7 mouse cellular contexts compared by ENCODE assay signal in genomic region chr7:132859042-132859958, GRCm38 (mm10). TPM values are rescaled to one million over a fixed set of nuclear protein-coding genes. Genes with fewer than 3 reads are reported as not detected.
DNase-seq lines count a peak whose midpoint lies in the region; ATAC-seq lines count a peak whose summit lies in the region.

TSS of gene Abraxas2 (plus strand) at chr7:132859225.

- H3K4me2 ChIP-seq in embryonic facial prominence, embryonic 12.5 days (replicated peaks) = peak within 1 kb of the TSS; percentile 72
- H3K4me2 ChIP-seq in limb, embryonic 11.5 days (ENCODE audit: low read depth, severe bottlenecking) = peak within 1 kb of the TSS; percentile 67
- H3K4me2 ChIP-seq in midbrain, embryonic 14.5 days (ENCODE audit: low read length) = peak within 1 kb of the TSS; percentile 81

- no peaks in the 10 kb centered on the region for H3K36me3 ChIP-seq in embryonic facial prominence, embryonic 12.5 days
- no peaks in the 10 kb centered on the region for H3K36me3 ChIP-seq in limb, embryonic 11.5 days (ENCODE audit: control insufficient read depth, insufficient read depth, low read length)
- H3K36me3 ChIP-seq in midbrain, embryonic 14.5 days (ENCODE audit: control insufficient read depth, insufficient read depth, low read length) = no peaks in the 10 kb centered on the region

- H3K9ac ChIP-seq in embryonic facial prominence, embryonic 12.5 days = peak within 1 kb of the TSS; percentile 92
- H3K9ac ChIP-seq in limb, embryonic 11.5 days (ENCODE audit: low read length) = peak within 1 kb of the TSS; percentile 89
- H3K9ac ChIP-seq in midbrain, embryonic 14.5 days (replicated peaks; ENCODE audit: low read length) = peak within 1 kb of the TSS; percentile 88

- peak; percentile 91 for DNase-seq in adrenal gland, postnatal 25 days
- peak; percentile 99 for DNase-seq in heart, adult 11 months
- peak; percentile 92 for DNase-seq in kidney, adult 18-20 months
- peak; percentile 94 for DNase-seq in limb, embryonic 11.5 days (ENCODE audit: low spot score)
- peak; percentile 96 for DNase-seq in midbrain, embryonic 14.5 days
- peak; percentile 82 to 90 for DNase-seq in spleen, adult 18-20 months

- H3K4me3 ChIP-seq in embryonic facial prominence, embryonic 12.5 days = peak within 1 kb of the TSS; percentile 100
- H3K4me3 ChIP-seq in limb, embryonic 11.5 days (ENCODE audit: low read depth, low read length) = peak within 1 kb of the TSS; percentile 97
- peak within 1 kb of the TSS; percentile 90 for H3K4me3 ChIP-seq in midbrain, embryonic 14.5 days (replicated peaks; ENCODE audit: low read depth, low read length)

- peak; percentile 93 for ATAC-seq in embryonic facial prominence, embryonic 12.5 days (ENCODE audit: insufficient number of reproducible peaks, insufficient read depth, low FRiP score, low TSS enrichment)
- peak; percentile 81 for ATAC-seq in limb, embryonic 11.5 days (ENCODE audit: insufficient number of reproducible peaks, low FRiP score, low TSS enrichment, low read depth)
- ATAC-seq in midbrain, embryonic 14.5 days (ENCODE audit: low FRiP score, low TSS enrichment) = peak; percentile 87

- H3K4me1 ChIP-seq in embryonic facial prominence, embryonic 12.5 days = peaks cover 9% of the 10 kb centered on the region; the same call in 1 of the 2 replicates
- H3K4me1 ChIP-seq in limb, embryonic 11.5 days (ENCODE audit: control insufficient read depth, insufficient read depth, low read length) = no peaks in the 10 kb centered on the region
- H3K4me1 ChIP-seq in midbrain, embryonic 14.5 days (ENCODE audit: control insufficient read depth, insufficient read depth, low read length) = peaks cover 9% of the 10 kb centered on the region

- no peaks in the 10 kb centered on the region for H3K27me3 ChIP-seq in embryonic facial prominence, embryonic 12.5 days
- no peaks in the 10 kb centered on the region for H3K27me3 ChIP-seq in limb, embryonic 11.5 days (ENCODE audit: control insufficient read depth, insufficient read depth, low read length)
- H3K27me3 ChIP-seq in midbrain, embryonic 14.5 days (ENCODE audit: control insufficient read depth, insufficient read depth, low read length) = no peaks in the 10 kb centered on the region

- H3K9me3 ChIP-seq in embryonic facial prominence, embryonic 12.5 days = no peaks in the 10 kb centered on the region
- no peaks in the 10 kb centered on the region for H3K9me3 ChIP-seq in limb, embryonic 11.5 days (ENCODE audit: control insufficient read depth, low read length)
- no peaks in the 10 kb centered on the region for H3K9me3 ChIP-seq in midbrain, embryonic 14.5 days (ENCODE audit: control insufficient read depth, low read length)

- H3K27ac ChIP-seq in embryonic facial prominence, embryonic 12.5 days = peak within 1 kb of the TSS; percentile 78
- peak within 1 kb of the TSS; percentile 77; the same call in 1 of the 2 replicates for H3K27ac ChIP-seq in limb, embryonic 11.5 days (replicated peaks; ENCODE audit: low read depth, low read length)
- H3K27ac ChIP-seq in midbrain, embryonic 14.5 days (replicated peaks; ENCODE audit: low read depth, low read length) = peak within 1 kb of the TSS; percentile 82

- WGBS in embryonic facial prominence, embryonic 12.5 days = 1% methylated on average over 53 of the region's 53 CpGs
- under 1% methylated on average over 53 of the region's 53 CpGs for WGBS in limb, embryonic 11.5 days
- under 1% methylated on average over 53 of the region's 53 CpGs for WGBS in midbrain, embryonic 14.5 days

RNA-seq across cellular contexts. Expression of gene Abraxas2, which starts in this region (rescaled TPM):
- 35.4 and 39.5 TPM in 2 replicates for total RNA-seq in adrenal gland, postnatal 25 days (2021)
- polyA plus RNA-seq in embryonic facial prominence, embryonic 12.5 days (2016; fragmentation: Nextera tagmentation; extraction: Ambion mirVana) = 43.0 and 43.1 TPM in 2 replicates
- polyA plus RNA-seq in limb, embryonic 11.5 days (2014; fragmentation: Nextera tagmentation; extraction: Ambion mirVana) = 40.7 and 41.3 TPM in 2 replicates
- 40.0 and 42.6 TPM in 2 replicates for polyA plus RNA-seq in midbrain, embryonic 14.5 days (2014; fragmentation: Nextera tagmentation; extraction: Ambion mirVana)

Comparison
In these comparisons a context has a peak if more than half of its experiments do, and no peak if none do; other contexts are left out.
1. Peak in every context shown above with its lines: DNase-seq, ATAC-seq, H3K4me3 ChIP-seq and H3K27ac ChIP-seq.